ENCODE assay signal across 1 mouse cellular context in the genomic region with DNA sequence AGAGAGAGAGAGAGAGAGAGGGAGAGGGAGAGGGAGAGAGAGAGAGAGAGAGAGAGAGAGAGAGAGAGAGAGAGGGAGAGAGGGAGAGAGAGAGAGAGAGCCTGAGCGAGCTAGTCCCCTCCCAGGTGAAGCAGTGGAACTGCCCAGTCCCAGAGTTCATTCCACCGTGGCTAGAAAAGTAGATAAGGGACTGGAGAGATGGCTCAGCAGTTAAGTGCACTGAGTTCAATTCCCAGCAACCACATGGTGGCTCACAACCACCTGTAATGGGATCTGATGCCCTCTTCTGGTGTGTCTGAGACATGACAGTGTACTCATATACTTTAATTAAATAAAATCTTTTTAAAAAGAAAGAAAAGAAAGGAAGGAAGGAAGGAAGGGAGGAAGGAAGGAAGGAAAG.
TF ChIP-seq lines count a peak whose summit lies in the region.

No protein-coding gene starts in this region.

TF ChIP-seq in MEL, 35 proteins besides CTCF, POLR2A, EP300 and RAD21:
- peak; percentile 65; the same call in 1 of the 2 replicates for TF ChIP-seq JUND (IDR thresholded peaks at IDR 0.05; ENCODE audit: low read depth, low read length)
